Mouse (Mus musculus) fat pad, adult 2 months (tissue): ENCODE results near the gene Slc9a3.

Experiments
- DNase-seq: peaks from one replicate; pipeline ENCODE4 v3.0.0-alpha.2; 2011; ENCODE audit warnings: low read depth, low spot score; ENCODE audit errors: extremely low read depth

Gene Slc9a3

GRCm38 (mm10) chr13:74121141-74121602 is at the start of gene Slc9a3:
Slc9a3 (plus strand) TSS chr13:74121457.
- no peak for DNase-seq

DNA sequence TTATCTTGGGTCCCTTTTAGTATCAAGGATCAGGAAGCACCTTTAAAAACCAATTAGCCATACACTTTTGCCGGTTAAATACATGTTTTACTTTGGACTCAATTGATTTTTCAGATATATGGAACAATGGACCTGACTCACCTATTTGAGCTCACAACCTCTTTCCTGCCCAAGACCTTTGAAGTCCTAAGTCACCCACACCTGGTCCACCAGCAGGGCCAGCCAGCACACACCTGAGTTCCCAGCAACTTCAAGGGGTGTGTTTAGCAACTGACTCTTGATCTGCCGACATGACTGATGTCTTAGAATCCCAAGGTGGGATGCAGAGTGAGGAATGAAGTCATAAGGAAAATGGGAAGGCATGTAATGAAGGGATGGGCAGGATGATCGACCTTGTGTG is 49.5 kb upstream of the Slc9a3 start:
- no peak for DNase-seq

DNA sequence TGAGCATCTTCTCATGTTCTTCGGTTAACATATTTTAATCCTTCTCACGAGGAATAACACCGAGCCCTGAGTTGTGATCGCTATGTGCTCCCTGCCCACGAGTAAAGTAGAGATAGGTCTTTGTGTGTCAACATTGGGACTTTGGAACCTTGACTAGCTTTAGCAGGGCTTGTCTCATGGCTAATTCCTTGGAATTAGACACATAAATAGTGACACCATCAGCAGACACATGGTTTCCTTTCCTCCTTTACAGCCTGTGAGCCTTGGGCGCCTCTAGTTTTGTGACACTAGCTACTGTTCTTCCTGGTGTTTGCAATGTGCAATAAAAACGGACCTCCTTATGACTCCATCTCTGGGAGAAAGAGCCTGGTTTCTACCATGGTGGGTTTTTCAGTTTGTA is 47.9 kb upstream of the Slc9a3 start:
- DNase-seq, result no peak

GRCm38 (mm10) chr13:74090265-74090664 is 31.0 kb upstream of the Slc9a3 start:
- peak; percentile 49 for DNase-seq

DNA sequence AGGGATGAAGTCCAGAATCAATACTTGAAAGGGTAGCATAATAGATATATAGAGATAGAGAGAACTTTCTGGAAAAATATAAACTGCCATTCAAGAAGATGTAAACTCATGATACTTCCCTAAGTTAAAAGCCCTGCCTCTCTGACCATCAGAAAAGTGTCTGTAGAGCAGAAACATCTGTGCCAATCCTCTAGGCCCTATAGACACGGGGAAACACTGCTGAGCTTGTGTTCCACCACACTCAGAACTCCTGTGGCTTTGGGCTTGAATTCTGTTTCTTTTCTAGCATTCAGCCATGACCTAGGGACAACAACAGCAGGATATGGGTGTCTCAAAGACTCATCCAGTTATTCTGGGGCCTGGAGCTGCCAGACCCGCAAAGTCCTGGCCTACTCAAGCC is 25.3 kb upstream of the Slc9a3 start:
- no peak for DNase-seq

- no peak for DNase-seq
Observed at GRCm38 (mm10) chr13:74096715-74097363, 24.4 kb upstream of the Slc9a3 start.

GRCm38 (mm10) chr13:74098913-74099312 is 22.3 kb upstream of the Slc9a3 start:
- DNase-seq, result no peak

GRCm38 (mm10) chr13:74102108-74102830 is 19.0 kb upstream of the Slc9a3 start:
- DNase-seq, result no peak

DNA sequence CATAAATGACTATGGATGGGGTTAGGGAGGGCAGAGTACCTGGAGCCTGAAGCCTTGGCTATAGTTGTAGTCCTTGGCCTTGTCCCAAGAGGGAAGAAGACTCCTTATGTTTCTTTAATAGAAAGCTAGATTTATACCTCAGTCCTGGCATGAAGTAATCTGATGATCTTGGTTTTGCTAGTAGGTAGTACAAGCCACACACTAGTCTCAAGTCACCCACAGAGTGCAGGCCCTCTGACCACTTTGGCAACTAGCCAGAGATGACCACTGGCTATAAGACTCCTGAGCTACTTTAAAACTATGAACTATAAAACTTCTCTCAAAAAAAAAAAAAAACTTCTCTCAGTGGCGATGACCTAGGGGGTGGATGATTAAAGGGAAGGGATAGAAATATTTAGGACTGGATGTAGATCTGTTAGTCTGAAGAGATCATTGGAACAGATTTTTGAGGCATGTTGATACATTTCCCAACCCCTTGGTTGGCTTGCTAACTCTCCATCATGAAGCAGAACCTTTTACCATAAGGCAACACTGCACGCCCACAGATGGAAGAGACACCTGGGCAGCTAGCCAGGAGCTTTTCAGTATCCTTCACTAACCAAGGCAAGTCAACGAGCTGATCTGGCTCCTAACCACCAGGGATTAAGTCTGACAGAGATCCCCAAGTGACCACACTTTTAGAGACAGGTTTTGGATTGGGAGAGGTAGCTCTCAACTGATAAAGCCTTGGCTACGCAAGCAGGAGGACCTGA is 18.2 kb upstream of the Slc9a3 start:
- peak; percentile 5 for DNase-seq

DNA sequence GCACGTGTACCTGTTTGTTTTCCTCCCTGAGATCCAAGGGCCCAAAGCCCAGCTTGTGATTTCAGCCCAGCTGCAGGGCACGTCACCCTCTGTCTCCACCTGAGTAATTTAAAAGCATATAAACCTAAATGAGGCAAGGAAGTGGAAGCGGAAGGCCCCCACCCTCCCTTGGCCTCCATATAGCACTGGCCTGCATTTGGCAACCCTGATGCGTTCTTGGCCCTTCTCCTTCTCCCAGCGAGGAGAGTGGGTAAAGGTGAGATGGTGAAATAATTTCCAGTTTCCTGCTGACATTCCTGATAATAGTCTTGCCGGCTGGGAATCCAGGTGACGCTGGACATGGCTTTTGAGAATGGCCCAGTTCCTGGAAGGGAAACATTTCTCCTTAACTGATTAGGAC is 16.8 kb upstream of the Slc9a3 start:
- no peak for DNase-seq

- DNase-seq, result no peak
Observed at GRCm38 (mm10) chr13:74107410-74107809, 13.8 kb upstream of the Slc9a3 start.

DNA sequence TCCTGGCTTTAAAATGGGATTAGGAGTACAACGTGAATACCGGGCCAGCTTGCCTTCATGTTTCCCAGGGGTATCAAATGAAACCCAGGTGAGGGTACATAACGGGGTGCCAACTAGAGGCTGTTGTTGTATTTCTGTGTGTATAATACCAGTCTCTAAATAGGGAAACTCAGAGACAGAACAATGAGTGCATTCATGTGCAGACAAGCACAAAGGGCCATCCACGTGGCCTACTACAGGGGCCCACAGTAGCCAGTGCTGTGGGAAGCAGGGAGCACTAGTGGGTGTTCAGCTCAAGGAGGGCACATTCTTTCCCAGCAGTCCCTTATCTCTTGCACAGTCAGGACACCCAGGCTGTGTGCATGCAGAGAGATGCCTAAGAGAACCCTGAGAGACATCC is 8.7 kb upstream of the Slc9a3 start:
- DNase-seq, result no peak

GRCm38 (mm10) chr13:74113626-74114191 is 7.5 kb upstream of the Slc9a3 start:
- DNase-seq, result no peak

DNA sequence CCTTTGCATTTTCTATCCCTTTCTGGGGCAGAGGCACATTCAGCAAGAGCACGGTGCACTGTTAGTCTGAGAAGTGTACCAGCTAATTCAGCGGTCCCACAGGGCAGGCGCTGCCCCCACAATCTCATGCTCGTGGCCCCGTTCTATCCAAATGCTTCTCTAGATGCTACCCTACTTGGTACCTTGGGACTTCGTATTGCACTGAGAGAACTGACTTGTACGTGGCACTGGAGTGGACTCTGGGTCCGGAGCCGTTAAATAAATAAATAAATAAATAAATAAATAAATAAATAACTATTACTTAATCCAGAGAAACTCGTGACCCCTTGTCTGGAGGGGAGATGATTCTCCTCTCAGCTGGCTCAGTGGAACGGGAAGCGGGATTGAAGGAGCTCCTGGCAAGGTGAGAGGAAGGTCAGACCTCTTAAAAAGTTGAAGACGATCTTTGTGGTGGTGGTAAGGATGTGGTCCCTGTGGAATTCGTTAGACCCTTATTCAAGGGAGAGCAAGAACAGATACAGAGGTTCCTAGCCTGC is 606 bp downstream of the Slc9a3 start:
- DNase-seq, result no peak

- DNase-seq, result no peak
Observed at GRCm38 (mm10) chr13:74122632-74123031, 1.4 kb downstream of the Slc9a3 start.

GRCm38 (mm10) chr13:74127571-74127970 is 6.3 kb downstream of the Slc9a3 start:
- DNase-seq, result no peak

- no peak for DNase-seq
Observed at GRCm38 (mm10) chr13:74129909-74130308, 8.7 kb downstream of the Slc9a3 start.

- DNase-seq, result no peak
Observed at GRCm38 (mm10) chr13:74138906-74139647, 17.8 kb downstream of the Slc9a3 start.

DNA sequence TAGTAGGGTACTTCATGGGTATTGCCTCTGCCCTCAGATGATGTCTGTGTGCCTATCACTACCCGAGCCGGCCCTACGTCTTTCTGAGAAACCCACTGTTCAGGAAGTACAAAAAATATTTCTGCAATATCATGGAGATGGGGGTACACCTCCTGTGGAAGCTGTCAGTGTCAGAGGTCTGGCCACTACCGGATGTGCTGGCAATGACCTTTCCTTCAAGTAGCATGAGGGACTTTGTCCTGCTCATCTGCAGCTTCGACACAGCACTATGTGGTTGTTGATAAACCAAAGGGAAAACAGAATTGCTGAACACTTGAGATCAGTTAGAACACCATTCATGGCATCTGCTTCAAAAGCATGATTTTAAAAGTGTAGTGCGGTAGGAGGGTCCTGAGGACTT is 19.5 kb downstream of the Slc9a3 start:
- no peak for DNase-seq

GRCm38 (mm10) chr13:74143282-74143681 is 22.0 kb downstream of the Slc9a3 start:
- no peak for DNase-seq
